Mouse (Mus musculus) C2C12 (cell line): Measurements from ENCODE around the gene Acot8. TPM values are rescaled to one million over a fixed set of nuclear protein-coding genes. Genes with fewer than 3 reads are reported as not detected.

Experiments
- H3K27me3 ChIP-seq: one replicate; pipeline ENCODE4 v1.6.1; 2011; ENCODE audit not compliant: control insufficient read depth, insufficient read depth, insufficient read length
- H3K36me3 ChIP-seq: one replicate; pipeline ENCODE4 v1.6.1; 2011; ENCODE audit not compliant: control insufficient read depth, insufficient read depth
- H3K4me3 ChIP-seq: one replicate; pipeline ENCODE4 v1.5.1; 2011; ENCODE audit warnings: mild to moderate bottlenecking, control low read depth; ENCODE audit not compliant: poor library complexity, insufficient read depth, severe bottlenecking
- H3K79me2 ChIP-seq: one replicate; pipeline ENCODE4 v1.6.1; 2011; ENCODE audit not compliant: control insufficient read depth, insufficient read depth
- H3K79me3 ChIP-seq: one replicate; pipeline ENCODE4 v1.6.1; 2011; ENCODE audit warnings: low read depth, control low read depth
- H3ac ChIP-seq: one replicate; pipeline ENCODE3; 2011; ENCODE audit warnings: low read depth; ENCODE audit not compliant: control insufficient read depth, insufficient read length
- CEBPB ChIP-seq: IDR thresholded peaks from one replicate; pipeline ENCODE4 v1.6.1; 2011; ENCODE audit warnings: low read depth, mild to moderate bottlenecking, control low read depth, moderate library complexity
- CTCF ChIP-seq: IDR thresholded peaks from one replicate; pipeline ENCODE4 v1.5.1; 2011; ENCODE audit not compliant: control insufficient read depth, insufficient read depth, insufficient read length
- FOSL1 ChIP-seq: IDR thresholded peaks from one replicate; pipeline ENCODE4 v1.8.0; 2011; ENCODE audit warnings: mild to moderate bottlenecking, low read length; ENCODE audit not compliant: poor library complexity, insufficient read depth, severe bottlenecking
- MAX ChIP-seq: IDR thresholded peaks from one replicate; pipeline ENCODE4 v1.6.1; 2011; ENCODE audit warnings: mild to moderate bottlenecking, control low read depth
- MYOD1 ChIP-seq: IDR thresholded peaks from one replicate; pipeline ENCODE4 v1.6.1; 2011; ENCODE audit warnings: low read depth; ENCODE audit not compliant: control insufficient read depth, insufficient read length
- MYOG ChIP-seq: IDR thresholded peaks from one replicate; pipeline ENCODE4 v1.6.1; 2011; ENCODE audit not compliant: control insufficient read depth, insufficient read length; ENCODE audit errors: extremely low read depth
- USF1 ChIP-seq: IDR thresholded peaks from one replicate; pipeline ENCODE4 v1.6.1; 2011; ENCODE audit warnings: low read depth, mild to moderate bottlenecking, control low read depth, moderate library complexity
- polyA plus RNA-seq: library from polyadenylated mRNA; unstranded; fragments of >200 nt; fragmentation: generic; extraction: Trizol; gene quantifications from one replicate; pipeline ENCODE4 v1.2.1, GENCODE M21; 2012; ENCODE audit warnings: missing spikeins

Gene Acot8
- polyA plus RNA-seq, 1 experiment = 20.5 TPM

DNA sequence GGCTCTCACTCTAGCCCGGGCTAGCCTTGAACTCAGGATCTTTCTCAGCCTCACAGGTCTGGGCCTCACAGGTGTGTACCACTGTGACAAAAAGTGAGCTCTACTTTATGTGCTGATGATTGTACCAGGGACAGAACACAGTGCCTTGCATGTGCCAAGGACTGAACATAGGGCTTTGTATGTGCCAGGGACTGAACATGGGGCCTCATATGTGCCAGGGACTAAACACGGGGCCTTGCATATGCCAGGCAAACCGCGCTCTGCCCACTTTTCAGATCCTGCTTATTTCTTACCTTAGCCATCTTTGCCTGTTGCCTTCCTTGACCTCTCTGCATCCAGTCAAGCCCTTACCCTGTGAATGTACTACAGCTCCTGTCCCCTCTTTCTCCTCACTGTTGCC, 42.7 kb downstream of the Acot8 start:
- no peak for TF ChIP-seq FOSL1
- no peak for TF ChIP-seq MYOG
- TF ChIP-seq USF1 = no peak
- no peak for TF ChIP-seq CEBPB
- no peak for TF ChIP-seq MYOD1
- no peak for TF ChIP-seq MAX
- no peak for TF ChIP-seq CTCF
- Histone ChIP-seq H3K79me3 (no peaks in the 10 kb centered on the region), H3K36me3 (peaks cover 85% of the 10 kb centered on the region)

DNA sequence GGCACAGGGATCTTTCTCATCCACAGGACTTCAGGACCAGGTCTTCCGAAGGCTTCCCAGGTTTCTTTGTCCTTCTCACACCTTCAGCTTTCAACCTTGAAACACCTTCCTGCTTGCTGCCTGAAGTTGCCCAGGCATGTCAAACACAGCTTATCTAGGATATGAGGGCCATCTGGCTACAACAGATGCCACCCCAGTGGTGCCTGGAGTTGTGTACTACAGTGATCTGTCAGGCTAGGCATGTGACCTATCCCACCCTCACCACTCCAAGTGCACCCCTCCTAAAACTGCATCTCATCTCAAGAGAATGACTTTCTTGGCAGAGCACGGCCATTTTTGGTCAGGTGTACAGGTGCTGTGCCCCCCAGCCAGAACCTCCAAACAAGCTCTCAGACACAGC, 43.2 kb downstream of the Acot8 start:
- Histone ChIP-seq H3K79me2 (no peaks in the 10 kb centered on the region), H3K36me3 (peaks cover 85% of the 10 kb centered on the region), H3ac (no peak overlapping the region), H3K4me3 (no peak overlapping the region), H3K79me3 (no peaks in the 10 kb centered on the region), H3K27me3 (no peaks in the 10 kb centered on the region)
- TF ChIP-seq CTCF (no peak), CEBPB (no peak), MAX (no peak), MYOD1 (no peak), USF1 (no peak), MYOG (no peak), FOSL1 (no peak)

More for the DNA sequence above, 42.7 kb downstream of the Acot8 start:
- no peak overlapping the region for H3K4me3 ChIP-seq
- H3ac ChIP-seq = no peak overlapping the region
- H3K79me2 ChIP-seq = no peaks in the 10 kb centered on the region
- no peaks in the 10 kb centered on the region for H3K27me3 ChIP-seq

DNA sequence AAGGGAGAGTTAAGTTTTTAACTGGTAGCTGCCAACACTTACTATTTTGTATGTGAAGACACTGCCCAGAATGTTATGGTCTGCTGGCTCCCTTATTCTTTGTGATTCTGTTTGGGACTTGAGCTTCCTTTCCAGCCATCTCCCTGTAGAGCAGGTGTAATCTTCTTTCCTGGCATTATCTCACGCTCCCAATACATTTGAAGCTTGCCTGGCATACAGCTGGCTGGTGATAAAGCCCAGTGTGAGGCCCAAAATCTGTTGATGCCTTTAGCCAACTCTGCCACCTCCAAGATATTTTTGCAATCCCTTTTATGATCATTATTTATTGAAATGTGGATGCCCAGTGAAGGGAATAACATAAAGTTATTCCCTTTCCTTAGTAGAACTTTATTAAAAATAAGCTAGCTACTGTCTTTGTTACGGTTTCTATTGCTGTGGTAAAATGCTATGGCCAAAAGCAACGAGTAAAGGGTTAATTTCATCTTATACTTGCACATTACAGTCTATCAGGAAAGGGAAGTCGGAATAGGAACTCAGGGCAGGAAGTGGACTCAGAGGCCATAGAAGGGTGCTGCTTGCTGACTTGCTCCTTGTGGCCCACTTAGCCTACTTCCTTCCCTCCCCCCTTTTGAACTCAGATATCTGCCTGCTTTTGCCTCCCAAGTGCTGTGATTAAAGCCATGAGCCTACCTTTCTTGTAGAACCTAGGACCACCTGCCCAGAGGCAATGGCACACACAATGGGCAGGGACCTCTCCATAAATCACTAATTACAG, 44.4 kb downstream of the Acot8 start:
- H3K36me3 ChIP-seq = peaks cover 85% of the 10 kb centered on the region
- H3K79me2 ChIP-seq = no peaks in the 10 kb centered on the region
- H3K27me3 ChIP-seq = no peaks in the 10 kb centered on the region

DNA sequence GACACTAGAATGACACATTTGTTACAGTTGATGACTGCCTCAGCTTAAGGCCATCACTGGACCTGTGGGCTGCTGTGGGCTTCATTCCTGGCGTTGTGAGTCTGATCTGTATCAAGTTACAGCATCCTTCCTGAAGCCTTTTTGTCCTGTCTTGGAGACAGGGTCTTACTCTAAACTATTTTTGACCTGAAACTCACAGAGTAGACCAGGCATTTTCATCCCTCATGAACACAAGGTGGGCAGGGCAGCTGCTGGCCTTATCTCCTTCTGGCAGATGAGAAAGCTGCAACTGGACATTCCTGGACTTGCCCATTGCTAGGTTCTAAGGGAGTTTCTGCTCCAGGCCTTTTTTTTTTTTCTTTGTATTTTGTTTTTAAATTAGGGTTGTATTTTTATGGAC, 46.0 kb downstream of the Acot8 start:
- TF ChIP-seq CTCF = no peak
- TF ChIP-seq MYOG = no peak
- no peak for TF ChIP-seq USF1
- no peak for TF ChIP-seq MAX
- TF ChIP-seq FOSL1 = no peak
- TF ChIP-seq MYOD1 = no peak
- TF ChIP-seq CEBPB = no peak
- Histone ChIP-seq H3K79me2 (no peaks in the 10 kb centered on the region), H3ac (no peak overlapping the region), H3K27me3 (no peaks in the 10 kb centered on the region), H3K79me3 (no peaks in the 10 kb centered on the region), H3K36me3 (peaks cover 92% of the 10 kb centered on the region), H3K4me3 (no peak overlapping the region)

More for the DNA sequence above, 44.4 kb downstream of the Acot8 start:
- Histone ChIP-seq H3K79me3 (no peaks in the 10 kb centered on the region), H3ac (no peak overlapping the region), H3K4me3 (no peak overlapping the region)
- TF ChIP-seq CTCF (no peak), FOSL1 (no peak), MYOG (no peak), USF1 (no peak), CEBPB (no peak), MYOD1 (no peak), MAX (no peak)

DNA sequence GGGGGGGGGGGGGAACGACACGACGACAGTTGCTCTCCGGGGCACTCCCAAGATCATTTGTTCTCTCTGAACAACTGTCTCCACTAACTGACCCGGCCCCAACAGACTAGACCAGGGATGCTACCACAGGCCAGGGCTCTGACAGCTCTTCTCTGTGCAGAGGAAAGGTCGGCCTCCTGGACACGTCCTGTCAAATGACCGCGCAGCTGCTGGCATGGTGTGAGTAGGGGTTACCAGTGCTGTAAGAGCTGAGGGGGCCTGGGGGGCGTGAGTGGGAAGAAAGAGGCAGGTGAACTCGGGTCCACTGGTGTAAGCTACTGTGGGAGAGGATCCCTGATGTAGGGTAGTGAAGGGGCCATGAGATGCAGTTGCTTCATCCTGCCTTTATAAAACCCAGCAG, 46.8 kb downstream of the Acot8 start:
- Histone ChIP-seq H3K79me2 (no peaks in the 10 kb centered on the region), H3K4me3 (no peak overlapping the region), H3K27me3 (no peaks in the 10 kb centered on the region), H3ac (no peak overlapping the region), H3K36me3 (peaks cover 93% of the 10 kb centered on the region), H3K79me3 (no peaks in the 10 kb centered on the region)
- no peak for TF ChIP-seq FOSL1
- TF ChIP-seq CEBPB = no peak
- no peak for TF ChIP-seq MAX
- TF ChIP-seq USF1 = no peak
- no peak for TF ChIP-seq CTCF
- TF ChIP-seq MYOD1 = no peak
- TF ChIP-seq MYOG = no peak
